Comparison of ENCODE assay signal across 20 mouse cellular contexts in the genomic region with DNA sequence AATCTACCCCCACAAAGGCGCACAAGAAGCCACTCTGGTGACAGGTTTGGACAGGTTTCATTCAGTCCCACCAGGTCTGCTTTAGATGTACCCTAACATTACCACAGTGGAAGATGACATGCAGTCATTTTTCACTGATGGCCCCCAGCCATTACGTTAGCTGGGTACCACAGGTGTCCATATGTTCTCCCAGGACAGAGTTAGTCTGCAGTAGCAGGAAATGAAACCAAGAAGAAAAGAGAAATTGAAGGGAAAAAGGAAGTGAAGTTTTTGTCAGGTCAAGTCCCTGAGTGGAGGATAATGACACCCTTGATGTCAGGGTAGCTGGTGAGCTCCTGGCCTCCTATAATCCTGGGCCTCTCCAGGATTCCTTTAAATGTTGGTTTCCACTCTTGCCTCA.
"Had no signal": no experiment of that assay in that cellular context is flagged by ENCODE, and none has a peak within 500 bp of the region (broad histone marks: within the 10 kb centered on the region; RNA-seq: fewer than 3 reads in every experiment).

No protein-coding gene starts in this region.

- H3K4me2 ChIP-seq: liver, embryonic 12.5 days; lung, embryonic 14.5 days; midbrain, embryonic 12.5 days; neural tube, embryonic 13.5 days; neural tube, embryonic 15.5 days; stomach, embryonic 15.5 days had no signal

- H3K4me1 ChIP-seq: liver, embryonic 12.5 days; neural tube, embryonic 15.5 days; stomach, embryonic 15.5 days had no signal

- H3K36me3 ChIP-seq: liver, embryonic 12.5 days; midbrain, embryonic 12.5 days; neural tube, embryonic 13.5 days; neural tube, embryonic 15.5 days; stomach, embryonic 15.5 days had no signal

- H3K4me3 ChIP-seq: liver, embryonic 12.5 days; megakaryocyte, embryonic 14.5 days; midbrain, embryonic 12.5 days; neural tube, embryonic 13.5 days; neural tube, embryonic 15.5 days; stomach, embryonic 15.5 days had no signal

- DNase-seq: lung, adult 18-20 months; lung, embryonic 14.5 days; lung, postnatal 10 days; midbrain, embryonic 14.5 days; retina, postnatal 1 day; right cerebral cortex, adult 18-20 months; right cerebral cortex, postnatal 25 days; right cerebral cortex, postnatal 4 days; thymus, adult 2 months; thymus, postnatal 14 days; thymus, postnatal 36 days had no signal

- H3K9me3 ChIP-seq: liver, embryonic 12.5 days; megakaryocyte, embryonic 14.5 days; midbrain, embryonic 12.5 days; neural tube, embryonic 13.5 days; neural tube, embryonic 15.5 days; stomach, embryonic 15.5 days had no signal

- H3K27ac ChIP-seq: liver, embryonic 12.5 days; liver, embryonic 14.5 days; macrophage; midbrain, embryonic 12.5 days; neural tube, embryonic 13.5 days; neural tube, embryonic 15.5 days; stomach, embryonic 15.5 days; stomach, postnatal 0 days had no signal

- ATAC-seq: liver, embryonic 12.5 days had no signal

- H3K9ac ChIP-seq: liver, embryonic 12.5 days; liver, embryonic 14.5 days; lung, embryonic 14.5 days; midbrain, embryonic 12.5 days; neural tube, embryonic 13.5 days; neural tube, embryonic 15.5 days; stomach, embryonic 15.5 days had no signal

- H3K27me3 ChIP-seq: liver, embryonic 12.5 days; megakaryocyte, embryonic 14.5 days; neural tube, embryonic 13.5 days; neural tube, embryonic 15.5 days; stomach, embryonic 15.5 days had no signal
